Mouse (Mus musculus) cerebellum, postnatal 4 days (tissue): Measurements from ENCODE around the gene Kif6.

Experiments
- DNase-seq, 2 experiments: peaks; one replicate each; pipeline ENCODE4 v3.0.0; 2022; ENCODE audit warnings: low spot score in 2 of 2, mixed read lengths in 1 of 2

Kif6 gene

GRCm38 (mm10) chr17:49894471-49894870 is 279.5 kb downstream of the Kif6 start:
- no peak for DNase-seq

- DNase-seq, result peak; percentile 79 to 91
These were observed 284.0 kb downstream of the Kif6 start for GRCm38 (mm10) chr17:49898849-49899331.

GRCm38 (mm10) chr17:49902613-49903012 is 287.7 kb downstream of the Kif6 start:
- no peak for DNase-seq

GRCm38 (mm10) chr17:49923429-49923828 is 308.5 kb downstream of the Kif6 start:
- DNase-seq, result no peak

GRCm38 (mm10) chr17:49927611-49928010 is 312.7 kb downstream of the Kif6 start:
- DNase-seq, result no peak

GRCm38 (mm10) chr17:49933806-49934205 is 318.9 kb downstream of the Kif6 start:
- DNase-seq, result no peak

GRCm38 (mm10) chr17:49934586-49934985 is 319.6 kb downstream of the Kif6 start:
- no peak for DNase-seq

GRCm38 (mm10) chr17:49935602-49936205 is 320.8 kb downstream of the Kif6 start:
- DNase-seq, result peak; percentile 80 to 88

- DNase-seq, result no peak
These were observed 321.3 kb downstream of the Kif6 start for GRCm38 (mm10) chr17:49936214-49936613.

- DNase-seq, result no peak
These were observed 324.2 kb downstream of the Kif6 start for GRCm38 (mm10) chr17:49939146-49939545.

GRCm38 (mm10) chr17:49942674-49943073 is 327.7 kb downstream of the Kif6 start:
- DNase-seq, result no peak

GRCm38 (mm10) chr17:49951491-49951855 is 336.5 kb downstream of the Kif6 start:
- peak; percentile 55 to 88 for DNase-seq

GRCm38 (mm10) chr17:49951856-49952607 is 337.1 kb downstream of the Kif6 start:
- DNase-seq, result peak in 1 of 2 experiments; percentile 18

GRCm38 (mm10) chr17:49959021-49959420 is 344.1 kb downstream of the Kif6 start:
- DNase-seq, result no peak
